Mouse (Mus musculus) G1E-ER4 (cell line): Measurements from ENCODE around the gene Kif3c. TPM values are rescaled to one million over a fixed set of nuclear protein-coding genes. Genes with fewer than 3 reads are reported as not detected.

ENCODE experiments used
- GATA1 ChIP-seq: IDR thresholded peaks from one replicate; pipeline ENCODE4 v1.8.0; 2012; ENCODE audit warnings: low read length, inconsistent platforms
- polyA plus RNA-seq: library from polyadenylated mRNA; stranded (reverse); fragments of >175 nt; gene quantifications from 2 replicates; pipeline ENCODE4 v1.2.3, GENCODE M21; 2012

The Kif3c gene
- polyA plus RNA-seq, 1 experiment: 0.29 TPM

DNA sequence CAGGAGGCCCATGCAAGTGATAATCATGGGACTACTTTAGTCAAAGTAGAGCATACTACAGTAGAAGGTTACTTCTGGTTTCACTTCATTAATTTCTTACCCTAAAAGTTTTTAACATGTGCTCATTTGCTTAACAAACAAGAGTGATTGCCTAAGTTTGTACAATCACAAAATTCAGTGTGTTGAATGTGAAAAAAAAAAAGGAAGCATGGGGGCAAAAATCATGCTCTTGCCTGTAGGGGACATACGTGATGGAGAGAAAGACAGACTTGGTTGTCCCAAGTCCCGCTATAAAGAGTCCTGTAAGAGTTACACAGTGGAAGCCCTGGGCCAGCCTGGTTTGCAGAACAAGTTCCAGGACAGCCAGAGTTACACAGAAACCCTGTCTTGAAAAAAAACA is 4.9 kb upstream of the Kif3c start:
- TF ChIP-seq GATA1: no peak

DNA sequence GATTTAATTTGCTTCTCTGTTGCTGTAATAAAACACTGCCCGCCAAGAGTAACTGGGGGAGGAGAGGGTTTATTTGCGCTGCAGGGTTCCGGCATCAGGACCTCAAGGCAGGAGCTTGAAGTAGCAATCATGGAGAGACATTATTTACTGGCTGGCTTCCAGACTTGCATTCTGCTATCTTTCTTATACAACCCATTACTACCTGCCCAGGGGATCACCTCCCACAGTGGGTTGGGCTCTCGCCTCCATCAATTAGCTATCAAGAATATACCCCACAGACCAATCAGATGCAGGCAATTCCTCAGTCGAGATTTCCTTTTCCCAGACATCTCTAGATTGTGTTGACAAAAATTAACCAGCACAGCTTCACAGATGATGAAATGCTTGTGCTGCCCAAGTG is 856 bp upstream of the Kif3c start:
- no peak for TF ChIP-seq GATA1

DNA sequence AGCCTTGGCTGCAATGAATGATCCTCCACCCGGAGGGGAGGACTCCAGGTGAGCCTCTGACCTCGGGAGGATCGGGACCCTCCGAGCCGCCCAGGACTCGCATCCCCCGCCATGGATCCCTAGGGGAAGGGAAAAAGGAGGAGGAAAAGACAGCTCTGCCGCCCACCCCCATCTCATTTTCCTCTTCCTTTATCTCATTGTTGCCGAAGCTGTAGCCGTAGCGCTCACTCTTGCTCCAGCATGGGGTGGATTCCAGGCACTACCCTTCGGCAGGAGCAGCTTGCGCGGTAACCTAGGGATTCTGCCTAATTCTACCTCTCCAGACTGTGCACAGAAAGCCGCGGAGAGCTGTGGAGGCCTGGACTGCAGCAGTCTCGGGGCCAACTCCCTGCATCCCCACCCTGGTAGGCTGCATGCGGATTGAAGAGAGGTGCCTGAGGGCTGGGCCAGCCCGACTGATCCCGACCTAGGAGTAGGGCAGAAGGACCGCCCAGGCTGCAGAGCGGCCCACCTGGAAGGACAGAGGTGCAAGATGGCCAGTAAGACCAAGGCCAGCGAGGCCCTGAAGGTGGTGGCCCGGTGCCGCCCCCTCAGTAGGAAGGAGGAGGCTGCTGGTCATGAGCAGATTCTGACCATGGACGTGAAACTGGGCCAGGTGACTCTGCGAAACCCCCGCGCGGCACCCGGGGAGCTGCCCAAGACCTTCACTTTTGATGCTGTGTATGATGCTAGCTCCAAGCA is 687 bp downstream of the Kif3c start:
- no peak for TF ChIP-seq GATA1

DNA sequence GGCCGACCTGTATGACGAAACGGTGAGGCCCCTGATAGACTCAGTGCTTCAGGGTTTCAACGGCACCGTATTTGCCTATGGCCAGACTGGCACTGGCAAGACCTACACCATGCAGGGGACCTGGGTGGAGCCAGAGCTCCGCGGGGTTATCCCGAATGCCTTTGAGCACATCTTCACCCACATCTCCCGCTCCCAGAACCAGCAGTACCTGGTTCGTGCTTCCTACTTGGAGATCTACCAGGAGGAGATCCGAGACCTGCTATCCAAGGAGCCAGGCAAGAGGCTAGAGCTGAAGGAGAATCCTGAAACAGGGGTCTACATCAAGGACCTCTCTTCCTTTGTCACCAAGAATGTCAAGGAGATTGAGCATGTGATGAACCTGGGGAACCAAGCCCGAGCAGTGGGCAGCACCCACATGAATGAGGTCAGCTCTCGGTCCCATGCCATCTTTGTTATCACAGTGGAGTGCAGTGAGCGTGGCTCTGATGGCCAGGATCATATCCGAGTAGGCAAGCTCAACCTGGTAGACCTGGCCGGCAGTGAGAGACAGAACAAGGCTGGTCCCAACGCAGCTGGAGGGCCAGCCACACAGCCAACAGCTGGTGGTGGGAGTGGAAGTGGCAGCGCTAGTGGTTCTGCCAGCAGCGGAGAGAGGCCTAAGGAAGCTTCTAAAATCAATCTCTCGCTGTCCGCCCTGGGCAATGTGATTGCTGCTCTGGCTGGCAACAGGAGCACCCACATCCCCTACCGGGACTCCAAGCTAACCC is 1.4 kb downstream of the Kif3c start:
- TF ChIP-seq GATA1: no peak

DNA sequence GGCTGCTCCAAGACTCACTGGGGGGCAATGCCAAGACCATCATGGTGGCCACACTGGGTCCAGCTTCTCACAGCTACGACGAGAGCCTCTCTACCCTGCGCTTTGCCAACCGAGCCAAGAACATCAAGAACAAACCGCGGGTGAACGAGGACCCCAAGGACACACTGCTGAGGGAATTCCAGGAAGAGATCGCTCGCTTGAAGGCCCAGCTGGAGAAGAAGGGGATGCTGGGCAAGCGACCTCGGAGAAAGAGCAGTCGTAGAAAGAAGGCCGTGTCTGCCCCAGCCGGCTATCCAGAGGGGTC is 2.0 kb downstream of the Kif3c start:
- no peak for TF ChIP-seq GATA1

DNA sequence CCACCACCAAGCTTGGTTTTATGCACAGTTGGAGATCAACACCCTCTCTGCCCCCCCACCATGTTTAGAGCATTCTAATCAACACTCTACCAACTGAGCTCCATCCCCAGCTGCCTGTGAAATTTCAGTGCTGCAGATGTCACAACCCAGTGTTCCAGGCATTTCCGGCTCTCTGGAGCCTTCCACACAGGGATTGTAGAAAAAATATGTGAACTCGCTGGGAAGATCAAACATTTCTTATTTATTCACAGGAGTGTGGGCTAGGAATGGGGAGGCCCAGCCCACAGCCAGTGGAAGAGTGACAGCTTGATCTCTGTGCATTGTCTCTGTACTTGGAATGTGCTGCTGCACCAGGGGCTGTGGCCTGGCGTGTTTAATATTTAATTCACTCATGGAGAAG is 3.8 kb downstream of the Kif3c start:
- TF ChIP-seq GATA1: no peak

DNA sequence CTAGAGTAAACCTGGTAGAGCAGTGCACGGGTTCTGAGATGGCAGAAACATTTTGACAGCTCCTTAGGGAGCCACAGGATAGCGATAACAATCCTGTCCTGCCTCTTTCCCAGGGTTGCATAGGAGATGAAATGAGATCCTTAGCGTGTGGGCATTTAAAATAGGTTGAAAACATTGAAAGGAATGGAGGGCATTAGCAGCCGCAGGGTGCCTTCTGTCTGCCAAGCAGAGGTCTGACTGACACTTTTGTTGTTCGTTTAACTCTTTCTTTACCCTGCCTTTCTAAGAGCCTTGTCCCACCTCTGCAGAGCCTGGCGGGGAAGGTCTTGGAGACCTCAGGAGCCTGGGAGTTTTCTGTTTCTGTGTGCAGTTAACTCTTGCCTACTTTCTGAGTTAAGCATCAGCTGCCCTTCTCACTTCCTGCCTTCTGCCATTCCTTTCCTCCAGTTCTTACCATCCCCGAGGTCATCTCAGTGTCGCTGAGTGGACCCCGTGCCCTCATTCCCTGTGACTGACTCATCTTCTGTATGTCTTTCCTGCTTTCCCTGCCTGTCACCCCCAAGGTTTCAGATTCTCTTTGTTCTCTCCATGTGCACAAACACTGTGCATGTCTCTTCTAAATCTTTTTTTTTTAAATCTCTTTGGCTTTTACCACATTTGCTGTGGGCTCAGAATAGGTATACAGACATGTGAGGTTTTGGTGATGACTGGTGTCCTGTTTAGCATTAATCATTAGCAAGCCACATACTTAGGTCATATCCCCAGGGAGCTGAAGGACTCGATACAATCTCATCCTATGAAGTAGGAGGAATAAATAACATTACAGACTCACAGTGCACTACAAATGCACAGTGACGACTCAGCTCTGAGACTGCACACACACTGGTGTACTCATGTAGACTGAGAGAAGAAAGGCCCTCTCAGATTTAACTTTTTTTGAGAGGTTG is 6.3 kb downstream of the Kif3c start:
- TF ChIP-seq GATA1: no peak

DNA sequence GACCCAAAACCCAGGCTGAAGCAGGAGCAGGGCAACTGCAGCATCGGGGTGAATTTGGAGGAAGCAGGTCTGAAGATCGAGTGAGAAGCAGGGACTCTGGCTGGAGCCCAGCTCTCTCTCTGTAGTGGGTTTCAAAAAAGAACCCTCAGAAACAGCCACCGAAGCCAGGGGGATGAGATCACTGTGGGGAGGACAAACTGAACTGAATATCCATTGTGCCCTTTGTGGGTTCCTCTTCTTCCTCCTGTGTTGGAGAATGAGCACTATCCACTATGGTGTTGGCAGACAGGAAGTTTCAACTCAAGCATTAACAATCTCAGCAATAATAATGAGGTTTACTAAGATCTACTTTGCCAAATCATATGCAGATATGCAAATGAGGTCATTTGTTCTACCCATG is 7.1 kb downstream of the Kif3c start:
- TF ChIP-seq GATA1: no peak

DNA sequence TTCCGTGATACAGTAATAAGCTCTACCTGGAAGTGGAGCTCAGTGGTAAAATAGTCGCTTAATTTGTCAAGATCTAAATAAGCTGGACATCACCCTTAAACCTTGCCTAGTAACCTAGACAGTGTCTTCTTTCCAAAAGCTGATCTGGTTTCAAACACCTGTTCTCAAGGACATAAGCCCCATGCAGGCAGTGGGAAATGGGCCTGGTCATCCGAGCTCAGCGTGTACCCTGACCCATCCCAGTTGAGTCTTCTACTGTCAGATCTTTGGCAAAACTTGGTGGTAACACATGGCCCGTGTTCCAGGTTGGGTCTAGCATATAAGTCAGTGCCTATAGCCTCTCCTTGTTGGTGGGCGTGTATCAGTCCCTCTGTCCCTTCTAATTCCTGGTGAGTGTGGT is 8.6 kb downstream of the Kif3c start:
- TF ChIP-seq GATA1: no peak

DNA sequence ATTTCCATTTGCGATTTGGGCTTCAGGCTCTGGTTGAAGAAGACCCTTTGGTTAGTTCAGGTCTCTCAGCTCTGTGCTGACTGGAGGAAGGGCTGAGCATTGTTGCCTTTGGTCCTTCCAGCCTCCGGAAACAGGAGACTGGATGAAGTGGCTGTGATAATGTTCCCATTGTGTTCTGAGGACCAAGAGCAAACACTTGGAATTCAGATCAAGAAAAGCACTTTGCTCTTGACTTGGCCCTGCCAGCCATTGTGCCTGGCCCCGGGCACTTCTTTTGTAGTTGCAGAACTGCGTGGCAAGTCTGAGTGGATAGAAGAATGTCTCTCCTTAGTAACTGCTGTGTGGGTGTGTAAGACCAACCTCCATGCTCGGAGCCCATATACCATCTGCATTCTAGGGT is 9.6 kb downstream of the Kif3c start:
- TF ChIP-seq GATA1: no peak

DNA sequence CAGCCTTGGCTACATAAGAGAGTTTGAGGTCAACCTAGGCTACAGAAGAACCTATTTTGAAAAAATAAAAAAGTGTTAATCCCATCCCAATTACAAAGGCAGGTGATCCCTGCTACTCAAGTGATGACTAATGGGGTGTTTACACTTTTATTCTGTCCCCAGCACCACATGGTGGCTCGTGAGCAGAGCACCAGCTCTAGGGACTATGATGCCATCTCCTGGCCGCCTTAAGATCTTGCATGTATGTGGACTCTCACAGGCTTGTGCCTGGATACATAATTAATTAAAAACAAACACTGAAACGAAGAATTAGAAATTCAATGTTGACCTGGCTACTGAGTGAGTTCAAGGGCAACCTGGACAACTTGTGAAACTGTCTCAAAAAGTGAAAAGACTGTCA is 12.3 kb downstream of the Kif3c start:
- TF ChIP-seq GATA1: no peak

DNA sequence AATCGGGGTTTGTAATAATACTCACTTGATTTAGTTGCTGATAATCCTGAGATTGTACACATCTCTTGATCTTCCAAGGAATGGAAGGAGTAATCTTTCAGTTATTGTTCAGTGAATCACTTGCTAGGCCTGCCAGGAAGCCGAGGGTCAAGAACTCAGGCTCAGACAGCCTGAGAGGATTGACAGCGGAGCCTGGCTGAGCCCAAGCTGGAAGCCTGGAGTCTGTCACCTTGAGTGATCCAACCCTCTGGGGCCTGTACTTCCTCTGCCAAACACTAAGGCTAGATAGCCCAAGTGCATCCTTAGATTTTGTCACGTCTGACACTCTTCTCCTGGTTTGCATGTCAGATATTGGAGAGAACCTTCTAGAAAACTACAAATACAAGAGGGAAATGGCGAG is 12.8 kb downstream of the Kif3c start:
- no peak for TF ChIP-seq GATA1

DNA sequence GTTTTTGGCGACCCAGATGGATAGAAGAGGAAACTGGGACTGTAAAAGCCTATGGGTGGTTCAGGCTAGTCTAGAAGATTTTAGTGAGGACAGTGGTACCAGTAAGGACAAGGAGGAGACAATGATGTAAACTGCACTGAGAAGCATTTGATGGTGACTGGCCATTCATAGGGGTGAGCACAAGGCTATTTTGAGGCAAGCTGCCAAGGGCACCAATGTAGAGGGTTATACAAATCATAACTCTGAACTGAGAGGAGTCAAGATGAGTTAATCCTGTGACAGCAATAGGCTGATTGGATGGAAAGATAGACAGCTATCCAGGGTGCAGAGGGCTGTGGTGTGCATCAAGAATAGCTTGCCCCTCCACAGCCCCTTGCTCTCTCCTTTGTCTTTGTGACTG is 19.9 kb downstream of the Kif3c start:
- no peak for TF ChIP-seq GATA1

DNA sequence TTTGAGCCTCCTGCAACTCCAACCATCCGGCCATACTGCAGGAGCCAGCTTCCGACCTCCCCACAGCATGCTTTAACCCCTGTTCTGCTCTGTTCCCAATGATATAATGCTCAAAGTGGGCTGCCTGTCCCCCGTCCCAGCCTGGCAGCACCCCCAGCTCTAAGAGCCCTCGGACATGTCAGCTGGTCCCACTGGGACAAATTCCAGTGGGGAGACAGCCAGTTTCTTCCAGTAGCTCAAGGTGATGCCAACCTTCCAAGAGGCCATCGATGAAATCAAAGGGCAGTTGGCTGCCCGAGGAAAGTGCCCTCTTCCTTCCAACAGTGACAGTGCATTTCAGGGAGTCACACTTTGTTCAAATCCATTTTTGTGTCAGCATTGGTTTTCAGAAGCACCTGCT is 20.3 kb downstream of the Kif3c start:
- no peak for TF ChIP-seq GATA1

DNA sequence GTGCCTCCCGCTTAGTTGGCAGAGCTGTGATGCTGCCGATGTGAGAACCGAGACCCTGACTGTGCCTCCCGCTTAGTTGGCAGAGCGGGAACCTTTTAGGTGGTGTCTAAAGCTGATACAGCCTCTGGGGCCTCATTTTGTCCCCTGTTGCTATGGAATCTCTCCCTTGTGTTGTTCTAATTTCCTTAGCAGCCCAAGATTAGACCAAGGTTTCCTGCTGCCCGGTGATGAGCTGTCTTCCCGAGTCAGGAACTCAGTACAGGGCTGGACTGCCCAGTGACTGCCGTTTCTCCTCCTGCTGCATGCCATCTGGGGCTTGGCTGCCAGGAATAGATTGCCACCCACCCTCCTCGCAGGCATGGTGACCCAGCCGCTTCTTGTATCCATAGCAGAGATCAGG is 21.0 kb downstream of the Kif3c start:
- no peak for TF ChIP-seq GATA1

DNA sequence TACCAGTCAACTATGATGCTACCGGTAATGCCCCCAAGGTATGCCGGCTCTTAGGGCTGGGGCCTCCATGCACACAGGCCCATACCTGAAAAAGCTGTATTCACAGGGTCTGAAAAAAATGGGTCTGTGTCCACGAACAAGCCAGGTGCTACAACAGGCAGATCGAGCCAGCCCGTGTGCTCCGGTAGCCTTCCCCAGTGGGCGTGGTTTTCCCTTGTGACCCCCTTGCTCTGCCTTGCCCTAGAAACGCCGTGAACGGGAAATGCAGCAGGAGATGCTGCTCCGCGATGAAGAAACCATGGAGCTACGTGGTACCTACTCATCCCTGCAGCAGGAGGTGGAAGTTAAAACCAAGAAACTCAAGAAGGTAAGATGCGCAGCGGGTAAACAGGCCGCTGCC is 23.0 kb downstream of the Kif3c start:
- no peak for TF ChIP-seq GATA1

DNA sequence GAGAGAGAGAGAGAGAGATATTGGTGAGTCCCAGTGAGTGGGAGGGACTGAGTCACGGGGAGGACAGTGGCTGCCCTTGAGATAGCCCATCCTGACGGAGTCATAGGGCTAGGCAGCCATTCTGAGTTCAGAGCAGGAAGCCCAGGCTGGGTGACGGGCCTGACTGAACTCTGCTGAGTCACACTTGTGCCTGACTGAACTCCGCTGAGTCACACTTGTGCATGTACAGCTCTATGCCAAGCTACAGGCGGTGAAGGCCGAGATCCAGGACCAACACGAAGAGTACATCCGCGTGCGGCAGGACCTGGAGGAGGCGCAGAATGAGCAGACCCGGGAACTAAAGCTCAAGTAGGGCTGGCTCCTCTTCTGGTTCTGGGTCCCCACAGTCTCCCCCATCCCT is 24.5 kb downstream of the Kif3c start:
- TF ChIP-seq GATA1: no peak
